Mouse (Mus musculus): ENCODE measurements around the gene Fgfr3. TPM values are rescaled to one million over a fixed set of nuclear protein-coding genes. Genes with fewer than 3 reads are reported as not detected.
A peak's percentile ranks its signal among the peaks of the same experiment; 100 is the strongest.

The Fgfr3 gene
- polyA plus RNA-seq, 1 experiment from 2014 or later, result 17.4 TPM

DNA sequence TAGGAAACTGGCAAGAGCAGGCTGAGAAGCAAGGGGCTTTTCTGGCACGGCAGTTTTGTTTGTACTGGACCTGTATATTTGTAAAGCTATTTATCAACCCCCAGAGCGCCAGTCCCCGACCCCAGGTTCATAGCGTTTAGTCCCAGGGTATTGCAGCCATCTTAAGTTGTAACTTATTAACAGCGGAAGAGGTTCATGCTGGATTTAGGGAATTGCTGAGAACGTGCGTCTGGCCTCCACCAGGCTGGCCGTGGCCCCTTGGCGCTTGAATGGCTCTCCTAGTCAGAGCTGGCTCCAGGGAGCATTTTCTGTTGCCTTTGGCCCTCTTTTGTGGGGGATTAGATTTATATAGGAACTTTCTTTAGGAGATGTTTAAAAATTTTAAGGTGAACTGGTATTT, 14.8 kb downstream of the Fgfr3 start:
- Histone ChIP-seq H3K4me2 (replicated peaks; ENCODE audit: low read depth) (no peak overlapping the region), H3K27ac (replicated peaks) (no peak overlapping the region), H3K4me3 (ENCODE audit: low read depth, low read length) (no peak overlapping the region), H3K9ac (ENCODE audit: low read length) (no peak overlapping the region), H3K9me3 (ENCODE audit: control insufficient read depth, low read length) (no peaks in the 10 kb centered on the region), H3K27me3 (ENCODE audit: control insufficient read depth, insufficient read depth, low read length) (no peaks in the 10 kb centered on the region), H3K36me3 (ENCODE audit: control insufficient read depth, insufficient read depth, low read length) (peaks cover 12% of the 10 kb centered on the region), H3K4me1 (replicated peaks; ENCODE audit: control insufficient read depth, insufficient read depth) (no peaks in the 10 kb centered on the region)
- DNase-seq (ENCODE audit: low spot score) (no peak), ATAC-seq (ENCODE audit: low FRiP score, low TSS enrichment) (no peak)
- WGBS, result 43% methylated on average over 9 of the region's 9 CpGs
- TF ChIP-seq EP300 (optimal IDR thresholded peaks at IDR 0.05) (no peak), CTCF (IDR thresholded peaks at IDR 0.05; ENCODE audit: low read depth) (no peak)

- H3K27ac ChIP-seq (replicated peaks), result no peak overlapping the region
- H3K4me3 ChIP-seq (ENCODE audit: low read depth, low read length), result no peak overlapping the region
- ATAC-seq (ENCODE audit: low FRiP score, low TSS enrichment) (peak; percentile 57), DNase-seq (ENCODE audit: low spot score) (peak; percentile 85)
- H3K36me3 ChIP-seq (ENCODE audit: control insufficient read depth, insufficient read depth, low read length), result peaks cover 13% of the 10 kb centered on the region
- no peak overlapping the region; the same call in 1 of the 2 replicates for H3K9ac ChIP-seq (ENCODE audit: low read length)
- TF ChIP-seq CTCF (IDR thresholded peaks at IDR 0.05; ENCODE audit: low read depth) (peak; percentile 97), EP300 (optimal IDR thresholded peaks at IDR 0.05) (no peak)
- no peaks in the 10 kb centered on the region for H3K9me3 ChIP-seq (ENCODE audit: control insufficient read depth, low read length)
- 12% methylated on average over 7 of the region's 7 CpGs for WGBS
- H3K4me1 ChIP-seq (replicated peaks; ENCODE audit: control insufficient read depth, insufficient read depth), result no peaks in the 10 kb centered on the region
- no peak overlapping the region for H3K4me2 ChIP-seq (replicated peaks; ENCODE audit: low read depth)
- no peaks in the 10 kb centered on the region for H3K27me3 ChIP-seq (ENCODE audit: control insufficient read depth, insufficient read depth, low read length)
Observed at GRCm38 (mm10) chr5:33737903-33738321, 16.4 kb downstream of the Fgfr3 start.

DNA sequence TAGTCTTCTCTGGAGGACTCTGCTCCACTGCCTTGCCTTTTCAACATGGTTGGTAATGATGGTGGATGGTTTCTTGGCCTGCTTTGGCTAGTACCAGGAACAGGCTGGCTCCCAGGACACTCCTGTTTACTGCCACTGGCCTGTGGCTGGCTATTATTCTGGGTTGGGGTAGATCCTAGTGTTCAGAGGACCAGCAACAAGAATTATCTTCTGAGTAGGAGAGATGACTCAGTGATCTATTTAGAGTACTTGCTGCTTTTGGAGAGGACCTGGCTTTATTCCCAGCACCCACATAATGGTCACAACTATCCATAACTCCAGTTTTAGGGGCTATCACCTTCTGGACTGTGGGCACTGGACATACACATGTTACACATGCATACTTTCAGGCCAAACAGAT, 16.9 kb downstream of the Fgfr3 start:
- Histone ChIP-seq H3K4me2 (replicated peaks; ENCODE audit: low read depth) (no peak overlapping the region), H3K9ac (ENCODE audit: low read length) (no peak overlapping the region; the same call in 1 of the 2 replicates), H3K4me3 (ENCODE audit: low read depth, low read length) (no peak overlapping the region), H3K36me3 (ENCODE audit: control insufficient read depth, insufficient read depth, low read length) (peaks cover 16% of the 10 kb centered on the region), H3K9me3 (ENCODE audit: control insufficient read depth, low read length) (no peaks in the 10 kb centered on the region), H3K27me3 (ENCODE audit: control insufficient read depth, insufficient read depth, low read length) (no peaks in the 10 kb centered on the region), H3K4me1 (replicated peaks; ENCODE audit: control insufficient read depth, insufficient read depth) (no peaks in the 10 kb centered on the region), H3K27ac (replicated peaks) (no peak overlapping the region)
- ATAC-seq (ENCODE audit: low FRiP score, low TSS enrichment), result no peak
- TF ChIP-seq CTCF (IDR thresholded peaks at IDR 0.05; ENCODE audit: low read depth), result no peak
- no peak for TF ChIP-seq EP300 (optimal IDR thresholded peaks at IDR 0.05)
- no peak for DNase-seq (ENCODE audit: low spot score)

DNA sequence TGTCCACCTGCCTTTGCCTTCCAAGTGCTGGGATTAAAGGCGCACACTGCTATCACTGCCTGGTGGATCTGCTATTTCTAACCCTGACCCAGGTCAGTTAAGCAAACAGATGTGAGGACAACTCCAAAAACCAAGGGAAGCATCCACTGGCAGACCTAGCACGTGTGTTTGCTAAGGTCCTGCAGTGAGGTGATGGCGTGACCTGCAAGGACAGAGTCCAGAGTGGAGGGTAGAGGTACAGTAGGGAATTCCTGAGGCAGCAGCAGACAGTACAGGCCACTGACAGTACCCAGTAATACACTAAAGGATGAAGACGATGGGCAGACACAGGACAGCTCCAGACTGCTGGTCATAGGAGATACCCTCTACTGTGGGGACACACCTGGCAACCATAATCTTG, 19.1 kb downstream of the Fgfr3 start:
- no peaks in the 10 kb centered on the region for H3K27me3 ChIP-seq (ENCODE audit: control insufficient read depth, insufficient read depth, low read length)
- H3K27ac ChIP-seq (replicated peaks), result no peak overlapping the region
- no peaks in the 10 kb centered on the region for H3K4me1 ChIP-seq (replicated peaks; ENCODE audit: control insufficient read depth, insufficient read depth)
- 92% methylated on average over 4 of the region's 4 CpGs for WGBS
- no peak for DNase-seq (ENCODE audit: low spot score)
- TF ChIP-seq EP300 (optimal IDR thresholded peaks at IDR 0.05) (no peak), CTCF (IDR thresholded peaks at IDR 0.05; ENCODE audit: low read depth) (no peak)
- ATAC-seq (ENCODE audit: low FRiP score, low TSS enrichment), result no peak
- no peak overlapping the region for H3K4me2 ChIP-seq (replicated peaks; ENCODE audit: low read depth)
- H3K9ac ChIP-seq (ENCODE audit: low read length), result no peak overlapping the region
- H3K36me3 ChIP-seq (ENCODE audit: control insufficient read depth, insufficient read depth, low read length), result peaks cover 18% of the 10 kb centered on the region
- no peak overlapping the region for H3K4me3 ChIP-seq (ENCODE audit: low read depth, low read length)
- H3K9me3 ChIP-seq (ENCODE audit: control insufficient read depth, low read length), result no peaks in the 10 kb centered on the region

GRCm38 (mm10) chr5:33743481-33743880, 22.0 kb downstream of the Fgfr3 start:
- H3K9me3 ChIP-seq (ENCODE audit: control insufficient read depth, low read length), result no peaks in the 10 kb centered on the region
- H3K27ac ChIP-seq (replicated peaks), result no peak overlapping the region
- no peaks in the 10 kb centered on the region for H3K27me3 ChIP-seq (ENCODE audit: control insufficient read depth, insufficient read depth, low read length)
- H3K9ac ChIP-seq (ENCODE audit: low read length), result no peak overlapping the region
- WGBS, result 89% methylated on average over 8 of the region's 8 CpGs
- H3K4me2 ChIP-seq (replicated peaks; ENCODE audit: low read depth), result no peak overlapping the region
- no peak for ATAC-seq (ENCODE audit: low FRiP score, low TSS enrichment)
- no peak for DNase-seq (ENCODE audit: low spot score)
- no peak overlapping the region for H3K4me3 ChIP-seq (ENCODE audit: low read depth, low read length)
- H3K4me1 ChIP-seq (replicated peaks; ENCODE audit: control insufficient read depth, insufficient read depth), result no peaks in the 10 kb centered on the region
- TF ChIP-seq CTCF (IDR thresholded peaks at IDR 0.05; ENCODE audit: low read depth) (no peak), EP300 (optimal IDR thresholded peaks at IDR 0.05) (no peak)
- peaks cover 30% of the 10 kb centered on the region for H3K36me3 ChIP-seq (ENCODE audit: control insufficient read depth, insufficient read depth, low read length)

- H3K9me3 ChIP-seq (ENCODE audit: control insufficient read depth, low read length), result no peaks in the 10 kb centered on the region
- H3K4me3 ChIP-seq (ENCODE audit: low read depth, low read length), result no peak overlapping the region
- DNase-seq (ENCODE audit: low spot score) (no peak), ATAC-seq (ENCODE audit: low FRiP score, low TSS enrichment) (no peak)
- H3K27ac ChIP-seq (replicated peaks), result no peak overlapping the region
- no peaks in the 10 kb centered on the region for H3K36me3 ChIP-seq (ENCODE audit: control insufficient read depth, insufficient read depth, low read length)
- H3K4me1 ChIP-seq (replicated peaks; ENCODE audit: control insufficient read depth, insufficient read depth), result no peaks in the 10 kb centered on the region; the same call in 1 of the 2 replicates
- TF ChIP-seq EP300 (optimal IDR thresholded peaks at IDR 0.05), result no peak
- TF ChIP-seq CTCF (IDR thresholded peaks at IDR 0.05; ENCODE audit: low read depth), result no peak
- H3K9ac ChIP-seq (ENCODE audit: low read length), result no peak overlapping the region
- H3K27me3 ChIP-seq (ENCODE audit: control insufficient read depth, insufficient read depth, low read length), result no peaks in the 10 kb centered on the region
- no peak overlapping the region for H3K4me2 ChIP-seq (replicated peaks; ENCODE audit: low read depth)
Observed at GRCm38 (mm10) chr5:33777195-33777594, 55.7 kb downstream of the Fgfr3 start.
